Mouse (Mus musculus) liver, embryonic 18 days (tissue): ENCODE data around the gene Zc3hav1l. TPM values are rescaled to one million over a fixed set of nuclear protein-coding genes. Genes with fewer than 3 reads are reported as not detected.

Source experiments
- polyA plus RNA-seq: library from polyadenylated mRNA; depleted of rRNA; stranded (reverse); fragments of >200 nt; gene quantifications from 2 replicates; pipeline ENCODE4 v1.2.3, GENCODE M21; 2012; rRNA removed

Gene Zc3hav1l
- polyA plus RNA-seq: 2.3 and 2.7 TPM in 2 replicates

DNA sequence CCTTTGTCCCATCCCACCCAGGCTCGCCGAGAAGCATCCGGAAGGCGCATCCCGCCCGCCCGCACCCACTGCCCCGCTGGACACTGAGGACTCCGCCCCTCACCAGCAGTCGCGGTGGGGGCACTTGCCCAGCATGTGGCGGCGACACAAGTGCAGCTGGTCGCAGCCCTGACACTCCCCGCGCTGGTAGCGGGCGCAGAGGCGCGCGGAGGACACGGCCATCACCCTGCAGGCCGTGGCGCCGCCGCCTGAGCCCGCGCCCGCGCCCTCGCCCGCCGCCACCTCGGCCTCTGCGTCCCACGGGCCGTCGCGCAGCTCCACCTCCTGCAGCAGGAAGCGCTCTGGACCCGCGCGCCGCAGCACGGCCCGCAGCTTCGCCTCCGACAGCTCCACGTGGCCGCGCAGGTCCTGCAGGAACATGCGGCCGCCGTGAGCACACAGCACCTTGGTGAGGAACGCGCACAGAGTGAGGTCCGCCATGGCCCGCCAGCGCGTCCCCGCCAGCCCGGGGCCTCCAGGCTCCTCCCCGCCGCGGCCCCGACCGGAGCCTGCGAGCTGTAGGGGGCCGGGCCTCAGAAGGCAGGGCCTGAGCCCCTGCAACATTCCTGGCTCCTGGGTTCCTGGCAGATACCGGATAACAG, at the start of gene Zc3hav1l:
Gene Zc3hav1l, minus strand, starts transcription at position 499 of the 641 bp plus-strand sequence.

DNA sequence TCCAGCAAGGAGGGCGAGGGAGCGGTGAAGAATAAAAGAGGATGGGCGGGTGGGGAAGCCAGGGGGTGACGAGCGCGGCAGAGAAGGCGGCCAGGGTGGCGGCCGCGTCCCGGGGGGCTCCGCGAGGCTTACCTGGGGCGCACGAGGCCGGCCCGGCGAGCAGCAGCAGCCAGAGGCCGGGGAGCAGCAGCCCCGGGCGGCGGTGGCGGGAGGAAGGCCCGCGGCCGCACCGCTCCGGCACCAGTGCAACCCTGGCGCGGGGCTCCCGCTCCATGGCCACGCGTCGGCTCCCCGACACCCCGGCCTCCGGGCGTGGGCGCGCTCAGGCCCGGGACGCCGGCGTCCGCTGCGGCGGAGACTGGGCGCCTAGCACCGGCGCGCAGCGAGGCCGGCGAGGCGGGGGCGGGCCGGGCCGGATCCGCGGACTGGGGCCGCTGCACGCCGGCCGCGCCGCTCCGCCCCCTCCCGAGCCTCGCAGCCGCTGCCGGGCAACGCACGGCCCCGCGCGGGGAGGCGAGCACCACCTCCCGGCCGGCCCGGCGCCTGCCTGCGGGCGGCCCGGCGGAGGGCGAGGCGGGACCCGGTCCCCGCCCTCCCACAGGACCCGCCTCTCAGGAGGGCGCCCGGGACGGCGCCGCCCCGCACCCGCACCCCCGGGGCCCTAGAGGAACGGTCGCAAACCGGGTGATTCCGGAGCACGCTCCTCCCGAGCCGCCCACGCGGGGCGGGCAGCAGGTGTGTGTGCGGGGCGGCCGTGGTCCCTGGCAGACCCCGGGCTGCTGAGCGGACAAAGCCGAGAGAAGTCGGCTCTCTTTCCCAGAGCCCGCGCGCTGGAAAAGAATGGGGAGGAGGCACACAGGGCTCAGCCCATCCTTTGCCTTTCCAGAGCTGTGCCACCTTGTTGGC, 45.1 kb downstream of the Zc3hav1l start, which contains the start of gene D630045J12Rik:
Gene D630045J12Rik, minus strand, starts transcription at position 274 of the 906 bp plus-strand sequence.

Other genes with a start within 250 kb of the Zc3hav1l start
- gene Tmem213, start 190.0 kb downstream of the Zc3hav1l start, polyA plus RNA-seq: not detected in 2 replicates
- 0.30 and 0.31 TPM in 2 replicates for gene Atp6v0a4, start 174.7 kb downstream of the Zc3hav1l start, polyA plus RNA-seq
- gene D630045J12Rik, start 45.2 kb downstream of the Zc3hav1l start, polyA plus RNA-seq: 0.20 and 0.22 TPM in 2 replicates
- 18.5 and 20.3 TPM in 2 replicates for gene Zc3hav1, start 55.3 kb upstream of the Zc3hav1l start, polyA plus RNA-seq
- 0.19 and 0.23 TPM in 2 replicates for gene Ttc26, start 82.2 kb upstream of the Zc3hav1l start, polyA plus RNA-seq
- 3.8 and 4.5 TPM in 2 replicates for gene Ubn2, start 134.7 kb upstream of the Zc3hav1l start, polyA plus RNA-seq
- gene Fmc1, start 234.2 kb upstream of the Zc3hav1l start, polyA plus RNA-seq: 74.0 and 77.8 TPM in 2 replicates